Mouse (Mus musculus): Measurements from ENCODE around the gene Hspa2.

GRCm38 (mm10) chr12:76401674-76402073 lies 2.3 kb upstream of the Hspa2 start:
- no peak for TF ChIP-seq EP300 (IDR thresholded peaks at IDR 0.05; ENCODE audit: low read depth)
- peak; percentile 14; the same call in 1 of the 2 replicates for TF ChIP-seq CTCF (IDR thresholded peaks at IDR 0.05; ENCODE audit: low read depth)

All from heart, postnatal 0 days (tissue).